Mouse (Mus musculus) liver, embryonic 14.5 days (tissue): ENCODE results near the gene Il4.

Experiments used
- CTCF ChIP-seq: IDR thresholded peaks from 2 replicates; pipeline ENCODE4 v1.5.1; 2016; ENCODE audit warnings: antibody characterized with exemption, low read depth, control low read depth
- EP300 ChIP-seq: IDR thresholded peaks from 2 replicates; pipeline ENCODE4 v1.6.1; 2016; ENCODE audit warnings: antibody characterized with exemption, low read depth

DNA sequence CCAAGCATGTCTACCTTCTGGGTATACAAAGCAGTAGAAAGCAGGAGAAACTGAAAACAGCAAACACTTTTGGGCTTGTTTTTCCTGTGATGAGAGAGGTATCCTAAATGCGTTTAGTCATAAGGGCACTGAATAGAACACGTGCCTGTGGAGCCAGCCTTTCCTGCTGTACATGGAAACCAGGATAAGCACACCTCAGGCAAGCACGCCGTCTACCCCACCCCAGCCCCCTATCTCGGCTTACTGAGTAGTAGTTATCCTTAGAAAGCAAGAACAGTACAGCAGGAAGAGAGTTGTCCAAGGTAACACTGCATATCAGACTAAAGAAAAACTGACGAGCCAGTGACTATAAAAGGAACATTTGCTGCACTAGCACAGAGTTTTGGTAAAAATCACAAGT lies 39.4 kb upstream of the Il4 start:
- no peak for TF ChIP-seq CTCF
- no peak for TF ChIP-seq EP300
